Mouse (Mus musculus) liver, postnatal 0 days (tissue): ENCODE data around the gene Pwp2. TPM values are rescaled to one million over a fixed set of nuclear protein-coding genes. Genes with fewer than 3 reads are reported as not detected.

Source experiments
- ATAC-seq: fragments of 200-750 bp; cut with Nextera tagmentation; 2 replicates; pipeline ENCODE4 v1.8.0; 2017; ENCODE audit warnings: mild to moderate bottlenecking, moderate library complexity
- DNase-seq: peaks from one replicate; pipeline ENCODE4 v3.0.0-alpha.2; 2016
- H3K27ac ChIP-seq: fragments of 300-500 bp; sonication (generic); 2 replicates; pipeline ENCODE4 v1.5.1; 2014; ENCODE audit warnings: antibody characterized with exemption, moderate library complexity, mild to moderate bottlenecking, low read depth
- H3K27me3 ChIP-seq: fragments of 300-500 bp; sonication (generic); 2 replicates; pipeline ENCODE4 v1.6.1; 2014; ENCODE audit warnings: low read length, control low read depth, mixed read lengths; ENCODE audit not compliant: insufficient read depth
- H3K36me3 ChIP-seq: fragments of 300-500 bp; sonication (generic); replicated peaks from 2 replicates; pipeline ENCODE4 v1.6.1; 2014; ENCODE audit warnings: mild to moderate bottlenecking, control low read depth, low read length, moderate library complexity, mixed read lengths; ENCODE audit not compliant: insufficient read depth
- H3K4me1 ChIP-seq: fragments of 300-500 bp; sonication (generic); 2 replicates; pipeline ENCODE4 v1.6.1; 2014; ENCODE audit warnings: antibody characterized with exemption, mild to moderate bottlenecking, control low read depth; ENCODE audit not compliant: insufficient read depth
- H3K4me2 ChIP-seq: fragments of 300-500 bp; sonication (generic); 2 replicates; pipeline ENCODE4 v1.6.1; 2014; ENCODE audit warnings: low read depth, mild to moderate bottlenecking, low read length, moderate library complexity, mixed read lengths
- H3K4me3 ChIP-seq: fragments of 300-500 bp; sonication (generic); 2 replicates; pipeline ENCODE4 v1.5.1; 2014; ENCODE audit warnings: low read depth, low read length
- H3K9ac ChIP-seq: fragments of 300-500 bp; sonication (generic); replicated peaks from 2 replicates; pipeline ENCODE4 v1.6.1; 2014; ENCODE audit warnings: mild to moderate bottlenecking, moderate library complexity
- H3K9me3 ChIP-seq: fragments of 300-500 bp; sonication (generic); 2 replicates; pipeline ENCODE4 v1.6.1; 2016; ENCODE audit warnings: mild to moderate bottlenecking, control low read depth, low read length, mixed read lengths
- CTCF ChIP-seq: sonication (generic); IDR thresholded peaks from 2 replicates; pipeline ENCODE4 v1.5.1; 2016; ENCODE audit warnings: antibody characterized with exemption, low read depth
- EP300 ChIP-seq: IDR thresholded peaks from 2 replicates; pipeline ENCODE4 v1.6.1; 2016; ENCODE audit warnings: antibody characterized with exemption, low read depth, mild to moderate bottlenecking
- WGBS: fragments of 180-500 bp; shearing (Covaris S2); extraction: QIAGEN DNeasy Blood & Tissue Kit; methylation state at CpG from one replicate; pipeline ENCODE4 v1.1.7; 2014; ENCODE audit not compliant: insufficient replicate concordance; 5-methylcytosine and 5-hydroxymethylcytosine counted together
- polyA plus RNA-seq: library from polyadenylated mRNA; unstranded; fragments of >200 nt; fragmentation: Nextera tagmentation; extraction: Ambion mirVana; gene quantifications from 2 replicates; pipeline ENCODE4 v1.2.1, GENCODE M21; 2015

Gene Pwp2
- polyA plus RNA-seq, 1 experiment from 2014 or later = 6.1 TPM

- Histone ChIP-seq H3K27ac (no peak overlapping the region), H3K4me3 (no peak overlapping the region), H3K9ac (no peak overlapping the region), H3K4me2 (no peak overlapping the region), H3K27me3 (no peaks in the 10 kb centered on the region), H3K9me3 (no peaks in the 10 kb centered on the region), H3K4me1 (peaks cover 6% of the 10 kb centered on the region), H3K36me3 (no peaks in the 10 kb centered on the region)
- TF ChIP-seq EP300 (no peak), CTCF (no peak)
- no peak for DNase-seq
- 63% methylated on average over 6 of the region's 6 CpGs for WGBS
- ATAC-seq = no peak
Measured at GRCm38 (mm10) chr10:78156926-78157325, 28.0 kb downstream of the Pwp2 start.

- Histone ChIP-seq H3K27me3 (no peaks in the 10 kb centered on the region), H3K4me2 (peak overlapping the region; percentile 8; the same call in 1 of the 2 replicates), H3K36me3 (no peaks in the 10 kb centered on the region), H3K9me3 (no peaks in the 10 kb centered on the region), H3K4me3 (no peak overlapping the region), H3K4me1 (peaks cover 10% of the 10 kb centered on the region), H3K9ac (no peak overlapping the region), H3K27ac (peak overlapping the region; percentile 76)
- peak; percentile 37 for ATAC-seq
- WGBS = 39% methylated on average over 10 of the region's 10 CpGs
- no peak for TF ChIP-seq CTCF
- TF ChIP-seq EP300 = 0 out of 2 replicates have a peak, but pooled peaks have one; percentile 22
- no peak for DNase-seq
Measured at GRCm38 (mm10) chr10:78148834-78149766, 35.8 kb downstream of the Pwp2 start.

- DNase-seq = no peak
- Histone ChIP-seq H3K27me3 (no peaks in the 10 kb centered on the region), H3K4me2 (no peak overlapping the region), H3K36me3 (no peaks in the 10 kb centered on the region), H3K9me3 (no peaks in the 10 kb centered on the region), H3K4me1 (peaks cover 17% of the 10 kb centered on the region), H3K4me3 (no peak overlapping the region), H3K9ac (no peak overlapping the region), H3K27ac (peak overlapping the region; percentile 76)
- TF ChIP-seq EP300 (no peak), CTCF (no peak)
- WGBS = 67% methylated on average over 4 of the region's 4 CpGs
- ATAC-seq = no peak
Measured at GRCm38 (mm10) chr10:78147908-78148441, 37.0 kb downstream of the Pwp2 start.

- TF ChIP-seq EP300 (no peak), CTCF (no peak)
- Histone ChIP-seq H3K9ac (no peak overlapping the region), H3K9me3 (no peaks in the 10 kb centered on the region), H3K4me2 (no peak overlapping the region), H3K27ac (0 out of 2 replicates have a peak overlapping the region, but pooled peaks have one; percentile 34), H3K27me3 (no peaks in the 10 kb centered on the region), H3K36me3 (no peaks in the 10 kb centered on the region), H3K4me3 (no peak overlapping the region), H3K4me1 (peaks cover 24% of the 10 kb centered on the region)
- WGBS = 40% methylated on average over 8 of the region's 8 CpGs
- DNase-seq = no peak
- ATAC-seq = no peak
Measured at GRCm38 (mm10) chr10:78143727-78144505, 41.0 kb downstream of the Pwp2 start.

GRCm38 (mm10) chr10:78140843-78141242 is 44.1 kb downstream of the Pwp2 start:
- Histone ChIP-seq H3K27ac (no peak overlapping the region), H3K9ac (no peak overlapping the region), H3K4me1 (peaks cover 26% of the 10 kb centered on the region), H3K4me3 (no peak overlapping the region), H3K36me3 (no peaks in the 10 kb centered on the region), H3K9me3 (no peaks in the 10 kb centered on the region), H3K4me2 (no peak overlapping the region), H3K27me3 (no peaks in the 10 kb centered on the region)
- ATAC-seq = no peak
- DNase-seq = no peak
- TF ChIP-seq CTCF (no peak), EP300 (no peak)
- WGBS = 55% methylated on average over 3 of the region's 3 CpGs

GRCm38 (mm10) chr10:78140251-78140600 is 44.7 kb downstream of the Pwp2 start:
- WGBS = 79% methylated on average over 1 of the region's 1 CpGs
- Histone ChIP-seq H3K9ac (no peak overlapping the region), H3K9me3 (no peaks in the 10 kb centered on the region), H3K36me3 (no peaks in the 10 kb centered on the region), H3K27me3 (no peaks in the 10 kb centered on the region), H3K4me2 (no peak overlapping the region), H3K4me3 (no peak overlapping the region), H3K4me1 (peaks cover 31% of the 10 kb centered on the region), H3K27ac (no peak overlapping the region)
- DNase-seq (no peak), ATAC-seq (no peak)
- no peak for TF ChIP-seq CTCF
- TF ChIP-seq EP300 = no peak
